Mouse (Mus musculus): Measurements from ENCODE around the gene Gm2000.

DNA sequence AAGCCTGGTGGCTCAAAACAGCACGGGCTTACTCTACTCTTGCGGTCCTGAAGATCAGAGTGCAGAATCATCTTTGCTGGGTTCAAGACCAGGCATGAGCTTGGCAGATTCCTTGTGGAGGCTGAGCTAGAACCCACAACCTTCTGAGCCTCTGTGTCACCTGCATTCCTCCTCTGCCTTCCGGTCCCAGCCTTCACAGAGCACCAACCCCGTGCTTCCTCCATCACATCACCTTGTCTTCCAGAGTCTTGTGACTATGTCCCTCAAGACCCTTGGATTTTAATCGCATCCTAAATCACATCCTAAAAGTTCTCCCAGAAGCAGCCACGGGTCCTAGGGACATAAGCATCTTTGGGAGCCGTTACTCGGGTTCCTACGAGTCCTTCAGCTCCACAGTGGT, 42.7 kb upstream of the Gm2000 start:
- TF ChIP-seq CTCF (IDR thresholded peaks at IDR 0.05 in 2 of 3, conservative IDR thresholded peaks at IDR 0.05 in 1 of 3; ENCODE audit: control insufficient read depth in 1 of 3, insufficient read depth in 1 of 3, low read depth in 2 of 3, low read length in 3 of 3, poor library complexity in 1 of 3, severe bottlenecking in 1 of 3) (no peak), POLR2A (IDR thresholded peaks at IDR 0.05; ENCODE audit: control insufficient read depth in 1 of 2, insufficient read depth in 1 of 2, low read depth in 1 of 2, low read length in 2 of 2, poor library complexity in 1 of 2) (no peak), RCOR1 (IDR thresholded peaks at IDR 0.05; ENCODE audit: low read depth, low read length) (no peak), MYC (IDR thresholded peaks at IDR 0.05; ENCODE audit: low read depth, low read length) (no peak), E2F4 (IDR thresholded peaks at IDR 0.05; ENCODE audit: borderline replicate concordance, low read depth, low read length) (no peak)

Measured in MEL (cell line).